Mouse (Mus musculus): ENCODE data around the gene Pgs1.

Pgs1 gene

DNA sequence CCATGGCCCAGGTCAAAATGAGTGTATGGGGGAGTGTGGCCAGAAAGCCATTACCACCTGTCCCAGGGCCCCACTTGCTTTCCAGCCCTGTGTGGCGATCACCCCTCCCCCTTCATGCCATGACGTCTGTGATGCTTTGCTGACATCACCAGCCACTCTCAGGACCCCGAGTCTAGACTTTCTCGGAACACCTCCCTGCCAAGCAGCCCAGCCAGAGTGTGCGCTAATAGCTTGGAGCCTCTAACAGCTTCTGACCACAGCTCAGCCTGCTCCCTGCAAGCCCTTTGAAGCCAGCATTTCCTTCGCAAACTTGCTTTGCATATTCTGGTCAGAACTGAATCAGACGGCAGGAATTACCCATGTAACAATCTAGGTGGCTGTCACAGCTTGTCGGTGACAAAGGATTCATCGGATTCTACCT, 20.5 kb upstream of the Pgs1 start:
- H3K9me3 ChIP-seq (ENCODE audit: low read length), result no peaks in the 10 kb centered on the region
- H3K27me3 ChIP-seq (ENCODE audit: insufficient read depth, low read length), result no peaks in the 10 kb centered on the region
- H3K36me3 ChIP-seq (ENCODE audit: insufficient read depth, low read length), result peaks cover 45% of the 10 kb centered on the region
- TF ChIP-seq NANOG (IDR thresholded peaks at IDR 0.05; ENCODE audit: borderline replicate concordance, low read length) (no peak), CTCF (conservative IDR thresholded peaks at IDR 0.05; ENCODE audit: low read length) (no peak), POU5F1 (IDR thresholded peaks at IDR 0.05; ENCODE audit: borderline replicate concordance, low read length) (no peak)
- peaks cover 78% of the 10 kb centered on the region for H3K4me1 ChIP-seq (replicated peaks; ENCODE audit: low read depth, low read length)
- H3K4me3 ChIP-seq (replicated peaks; ENCODE audit: low read length), result peak overlapping the region; percentile 99

DNA sequence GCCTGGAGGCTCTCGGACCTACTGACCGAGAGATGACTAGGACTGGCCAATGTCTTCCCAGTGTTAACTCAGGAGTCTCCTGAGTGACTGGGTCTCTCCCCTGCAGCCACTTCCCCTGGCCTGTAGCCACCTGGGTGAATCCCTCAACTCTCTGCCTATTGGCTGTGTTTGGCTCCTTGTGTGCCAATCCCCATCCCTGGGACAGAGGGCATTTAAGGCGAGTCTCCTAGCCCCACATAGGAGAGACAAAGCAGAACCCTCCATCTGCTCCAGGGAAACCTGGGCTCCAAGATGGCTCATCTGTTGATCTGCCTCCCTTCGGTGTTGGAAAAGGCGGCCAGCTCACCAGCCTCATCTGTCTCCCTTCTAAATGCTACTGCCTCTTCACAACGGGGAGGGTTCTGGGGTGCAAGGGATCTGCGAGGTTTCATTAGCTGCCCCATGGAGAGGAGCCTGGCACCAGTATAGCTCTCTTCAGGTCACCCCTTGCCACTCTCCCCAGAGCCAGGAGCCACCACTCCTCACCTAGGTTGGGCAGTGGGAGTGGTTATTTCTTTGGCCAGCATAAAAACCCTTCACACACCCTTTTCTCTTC, 19.5 kb upstream of the Pgs1 start:
- Histone ChIP-seq H3K9me3 (ENCODE audit: low read length) (no peaks in the 10 kb centered on the region), H3K4me1 (replicated peaks; ENCODE audit: low read depth, low read length) (peaks cover 78% of the 10 kb centered on the region), H3K27me3 (ENCODE audit: insufficient read depth, low read length) (peaks cover 2% of the 10 kb centered on the region; the same call in 1 of the 2 replicates), H3K4me3 (replicated peaks; ENCODE audit: low read length) (peak overlapping the region; percentile 99), H3K36me3 (ENCODE audit: insufficient read depth, low read length) (peaks cover 45% of the 10 kb centered on the region)
- TF ChIP-seq POU5F1 (IDR thresholded peaks at IDR 0.05; ENCODE audit: borderline replicate concordance, low read length) (no peak), NANOG (IDR thresholded peaks at IDR 0.05; ENCODE audit: borderline replicate concordance, low read length) (no peak), CTCF (conservative IDR thresholded peaks at IDR 0.05; ENCODE audit: low read length) (no peak)

- peaks cover 2% of the 10 kb centered on the region; the same call in 1 of the 2 replicates for H3K27me3 ChIP-seq (ENCODE audit: insufficient read depth, low read length)
- H3K9me3 ChIP-seq (ENCODE audit: low read length), result no peaks in the 10 kb centered on the region
- TF ChIP-seq POU5F1 (IDR thresholded peaks at IDR 0.05; ENCODE audit: borderline replicate concordance, low read length), result no peak
- no peak for TF ChIP-seq CTCF (conservative IDR thresholded peaks at IDR 0.05; ENCODE audit: low read length)
- no peak for TF ChIP-seq NANOG (IDR thresholded peaks at IDR 0.05; ENCODE audit: borderline replicate concordance, low read length)
- H3K4me3 ChIP-seq (replicated peaks; ENCODE audit: low read length), result peak overlapping the region; percentile 99
- peaks cover 45% of the 10 kb centered on the region for H3K36me3 ChIP-seq (ENCODE audit: insufficient read depth, low read length)
- peaks cover 78% of the 10 kb centered on the region for H3K4me1 ChIP-seq (replicated peaks; ENCODE audit: low read depth, low read length)
These were observed 18.7 kb upstream of the Pgs1 start for GRCm38 (mm10) chr11:117967249-117968015.

DNA sequence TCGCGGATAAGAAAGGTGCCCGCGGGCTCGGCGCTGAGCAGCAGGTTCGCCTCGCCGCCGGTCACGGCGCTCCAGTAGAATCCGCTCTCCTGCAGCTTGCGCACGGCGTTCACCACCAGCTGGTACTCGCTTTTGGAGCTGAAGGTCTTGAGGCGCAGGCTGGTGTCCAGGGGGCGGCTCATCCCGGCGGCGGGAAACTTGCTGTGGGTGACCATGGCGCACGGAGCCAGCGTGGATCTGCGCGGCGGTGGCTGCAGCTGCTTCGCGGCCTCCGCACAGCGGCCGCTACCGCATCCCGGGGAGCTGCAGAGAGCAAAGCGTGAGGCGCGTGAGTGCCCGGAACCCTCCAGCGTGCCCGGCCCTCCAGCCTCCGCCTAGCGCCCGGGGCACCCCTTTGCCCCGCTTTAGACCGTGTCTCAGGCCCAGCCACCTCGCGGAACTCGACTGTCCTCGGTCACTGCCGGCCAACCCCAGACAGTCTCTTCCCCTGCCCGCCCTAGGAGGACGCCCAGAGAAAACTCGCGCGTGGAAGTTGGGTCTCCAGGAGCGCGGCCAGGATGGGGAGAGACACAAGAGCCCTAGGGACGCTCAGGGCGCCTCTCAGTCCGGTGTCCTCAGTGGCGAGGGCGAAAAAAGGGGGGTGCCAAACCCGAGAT, 17.9 kb upstream of the Pgs1 start:
- peaks cover 78% of the 10 kb centered on the region for H3K4me1 ChIP-seq (replicated peaks; ENCODE audit: low read depth, low read length)
- peaks cover 2% of the 10 kb centered on the region; the same call in 1 of the 2 replicates for H3K27me3 ChIP-seq (ENCODE audit: insufficient read depth, low read length)

GRCm38 (mm10) chr11:117968716-117969099, 17.4 kb upstream of the Pgs1 start:
- Histone ChIP-seq H3K4me3 (replicated peaks; ENCODE audit: low read length) (peak overlapping the region; percentile 99), H3K27me3 (ENCODE audit: insufficient read depth, low read length) (peaks cover 2% of the 10 kb centered on the region; the same call in 1 of the 2 replicates), H3K9me3 (ENCODE audit: low read length) (no peaks in the 10 kb centered on the region), H3K36me3 (ENCODE audit: insufficient read depth, low read length) (peaks cover 45% of the 10 kb centered on the region), H3K4me1 (replicated peaks; ENCODE audit: low read depth, low read length) (peaks cover 81% of the 10 kb centered on the region)
- TF ChIP-seq CTCF (conservative IDR thresholded peaks at IDR 0.05; ENCODE audit: low read length) (no peak), POU5F1 (IDR thresholded peaks at IDR 0.05; ENCODE audit: borderline replicate concordance, low read length) (no peak), NANOG (IDR thresholded peaks at IDR 0.05; ENCODE audit: borderline replicate concordance, low read length) (no peak)

More for the DNA sequence above, 17.9 kb upstream of the Pgs1 start:
- peaks cover 45% of the 10 kb centered on the region for H3K36me3 ChIP-seq (ENCODE audit: insufficient read depth, low read length)
- H3K9me3 ChIP-seq (ENCODE audit: low read length), result no peaks in the 10 kb centered on the region
- TF ChIP-seq POU5F1 (IDR thresholded peaks at IDR 0.05; ENCODE audit: borderline replicate concordance, low read length) (no peak), CTCF (conservative IDR thresholded peaks at IDR 0.05; ENCODE audit: low read length) (no peak), NANOG (IDR thresholded peaks at IDR 0.05; ENCODE audit: borderline replicate concordance, low read length) (no peak)
- H3K4me3 ChIP-seq (replicated peaks; ENCODE audit: low read length), result peak overlapping the region; percentile 99

DNA sequence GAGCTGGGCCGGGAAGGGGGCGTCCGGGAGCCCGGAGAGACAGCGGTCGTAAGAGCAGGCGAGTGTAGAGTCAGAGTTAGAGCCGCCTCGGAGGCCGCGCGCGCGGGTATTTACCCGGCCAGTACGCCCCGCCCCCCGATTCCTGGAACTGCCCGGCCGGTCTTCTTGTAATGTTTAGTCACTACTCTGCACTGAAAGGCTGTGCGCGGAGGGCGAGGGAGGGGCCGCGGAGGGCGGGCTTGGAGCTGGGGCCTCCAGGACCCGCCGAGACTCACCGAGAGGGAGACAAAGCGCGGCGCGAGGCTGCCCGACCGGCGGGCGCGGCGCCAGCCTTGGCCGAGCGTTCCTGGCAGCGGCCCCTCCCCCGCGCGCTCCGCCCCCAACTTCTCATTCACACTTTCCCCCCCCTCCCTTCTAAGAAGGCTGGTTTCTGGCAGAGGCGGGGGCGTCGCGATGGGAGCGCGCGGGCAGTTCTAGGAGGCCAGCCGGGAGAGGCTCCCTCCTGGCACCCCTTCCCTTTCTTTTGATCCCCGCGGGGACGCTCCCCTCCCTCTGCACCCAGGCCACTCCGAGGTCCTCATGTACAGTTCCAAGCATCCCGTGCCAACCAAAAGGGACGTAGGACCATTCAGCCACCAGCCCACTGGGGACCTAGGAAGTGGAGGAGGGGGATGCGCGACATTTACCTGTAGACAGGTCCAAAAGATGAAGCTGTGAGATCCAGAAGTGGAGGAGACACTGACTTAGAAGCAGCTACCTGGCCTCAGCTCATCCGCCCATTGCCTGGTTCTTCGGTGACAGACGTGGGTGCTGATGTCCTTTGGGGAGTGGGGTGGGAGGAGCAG, 16.8 kb upstream of the Pgs1 start:
- H3K4me1 ChIP-seq (replicated peaks; ENCODE audit: low read depth, low read length), result peaks cover 81% of the 10 kb centered on the region
- no peaks in the 10 kb centered on the region for H3K9me3 ChIP-seq (ENCODE audit: low read length)
- TF ChIP-seq NANOG (IDR thresholded peaks at IDR 0.05; ENCODE audit: borderline replicate concordance, low read length) (no peak), CTCF (conservative IDR thresholded peaks at IDR 0.05; ENCODE audit: low read length) (no peak), POU5F1 (IDR thresholded peaks at IDR 0.05; ENCODE audit: borderline replicate concordance, low read length) (no peak)
- H3K27me3 ChIP-seq (ENCODE audit: insufficient read depth, low read length), result peaks cover 2% of the 10 kb centered on the region; the same call in 1 of the 2 replicates
- peaks cover 42% of the 10 kb centered on the region for H3K36me3 ChIP-seq (ENCODE audit: insufficient read depth, low read length)
- H3K4me3 ChIP-seq (replicated peaks; ENCODE audit: low read length), result peak overlapping the region; percentile 99

- peak; percentile 76 for TF ChIP-seq CTCF (conservative IDR thresholded peaks at IDR 0.05; ENCODE audit: low read length)
- TF ChIP-seq NANOG (IDR thresholded peaks at IDR 0.05; ENCODE audit: borderline replicate concordance, low read length), result no peak
- peaks cover 33% of the 10 kb centered on the region for H3K36me3 ChIP-seq (ENCODE audit: insufficient read depth, low read length)
- H3K27me3 ChIP-seq (ENCODE audit: insufficient read depth, low read length), result peaks cover 2% of the 10 kb centered on the region; the same call in 1 of the 2 replicates
- no peaks in the 10 kb centered on the region for H3K9me3 ChIP-seq (ENCODE audit: low read length)
- peaks cover 81% of the 10 kb centered on the region for H3K4me1 ChIP-seq (replicated peaks; ENCODE audit: low read depth, low read length)
- peak within 1 kb of the TSS; percentile 99 for H3K4me3 ChIP-seq (replicated peaks; ENCODE audit: low read length)
These were observed 15.9 kb upstream of the Pgs1 start, which contains the start of gene Socs3 for GRCm38 (mm10) chr11:117969945-117970872. TSS of gene Socs3 (minus strand) at chr11:117970047.

Measured in E14TG2a.4 (cell line).